Mouse (Mus musculus) right cerebral cortex, adult 18-20 months (tissue): ENCODE results near the gene Rhox4g.
"Not testable (repeated sequence)": the region's sequence is repeated elsewhere in the genome, so short reads cannot be mapped to it uniquely, and the experiment has no call there.

Experiments used
- DNase-seq: peaks from one replicate; pipeline ENCODE4 v3.0.0; 2022; ENCODE audit warnings: mixed read lengths

Rhox4g gene

DNA sequence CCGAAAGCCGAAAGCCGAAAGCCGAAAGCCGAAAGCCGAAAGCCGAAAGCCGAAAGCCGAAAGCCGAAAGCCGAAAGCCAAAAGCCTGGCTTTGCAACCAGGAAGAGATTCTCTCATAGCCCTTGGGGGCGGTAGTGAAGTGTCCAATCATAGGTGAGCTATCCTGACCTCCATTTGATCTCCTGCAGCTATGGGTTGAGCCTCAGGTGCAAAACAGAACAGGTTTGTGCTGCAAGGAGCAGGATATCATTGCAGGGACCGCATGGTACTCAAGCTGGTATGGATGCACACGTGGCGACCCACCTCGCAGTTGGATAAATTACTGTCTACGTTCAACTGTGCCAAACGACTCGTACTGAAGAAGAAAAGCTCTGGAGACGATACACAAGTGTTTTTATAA, at the start of gene Rhox4g:
Gene Rhox4g, minus strand, starts transcription at position 101 of the 400 bp plus-strand sequence.
- DNase-seq, result not testable (repeated sequence)

DNA sequence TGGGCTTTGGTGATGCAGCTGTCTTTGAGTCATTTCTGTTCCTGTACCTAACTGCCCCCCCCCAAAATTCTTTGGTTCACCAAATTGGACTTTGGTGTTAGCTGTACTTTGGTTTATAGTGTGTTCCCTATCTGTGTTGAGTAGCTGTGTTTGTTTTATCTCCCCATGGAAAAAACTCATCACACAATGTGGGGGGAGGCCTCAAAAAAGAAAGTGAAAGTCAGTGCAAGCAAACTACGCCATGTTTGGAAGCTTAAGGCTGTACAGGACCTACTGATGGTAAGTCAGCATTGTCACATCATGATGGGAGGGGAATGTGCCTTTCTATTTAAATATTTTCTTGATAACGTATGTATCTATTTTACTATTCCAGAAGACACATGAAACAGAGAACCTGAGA, 41.1 kb upstream of the Rhox4g start:
- DNase-seq, result no peak

DNA sequence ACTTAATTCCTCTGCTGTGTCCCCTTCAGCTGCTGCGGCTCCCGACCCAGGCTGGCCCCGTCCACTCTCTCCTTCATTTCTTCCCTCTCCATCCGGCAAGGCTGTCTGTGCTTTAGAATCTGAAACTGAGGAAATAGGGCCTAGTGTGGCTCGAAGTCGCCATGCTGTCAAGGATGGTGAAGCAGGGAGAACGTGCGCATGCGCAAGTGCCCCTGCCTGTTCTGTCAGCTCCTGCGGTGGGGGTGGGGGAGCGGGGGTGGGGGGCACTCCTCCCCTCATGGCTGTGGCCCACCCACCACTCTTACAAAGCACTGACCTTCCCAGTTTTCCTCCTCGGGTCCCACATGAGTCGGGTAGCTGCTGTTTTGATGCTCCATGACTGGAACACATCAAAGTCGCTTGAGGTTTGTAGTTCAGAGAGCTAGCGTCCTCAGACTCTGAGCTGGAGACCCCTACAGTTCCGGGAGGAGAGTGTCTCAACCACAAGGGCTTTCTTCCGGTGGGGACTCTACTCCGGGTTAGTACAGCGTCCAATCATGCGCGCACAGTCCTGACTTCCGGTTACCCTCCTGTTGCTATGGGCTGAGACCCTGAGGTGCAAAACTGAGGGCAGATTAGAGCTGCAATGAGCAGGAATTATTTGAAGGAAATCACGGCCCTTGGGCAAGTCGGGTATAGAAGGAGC, 32.0 kb upstream of the Rhox4g start:
- DNase-seq, result no peak

DNA sequence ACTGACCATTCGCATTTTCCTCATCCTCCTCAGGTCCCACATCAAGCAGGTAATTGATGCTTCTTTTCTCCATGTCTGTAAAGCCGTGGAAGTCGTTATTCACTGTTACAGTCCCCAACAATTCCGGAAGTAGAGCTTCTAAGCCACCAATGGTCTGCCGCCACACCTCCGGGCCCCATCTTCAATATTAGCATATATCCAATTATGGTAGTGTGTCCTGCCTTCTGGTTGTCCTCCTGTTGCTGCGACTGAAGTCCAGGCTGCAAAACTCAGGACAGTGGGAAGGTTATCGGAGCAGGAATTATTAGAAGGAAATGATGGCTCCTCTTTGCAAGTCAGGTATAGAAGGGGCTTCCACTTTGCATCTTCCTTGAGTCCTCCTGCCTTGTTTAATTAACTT, 22.1 kb upstream of the Rhox4g start, which contains the start of gene Rhox2h:
Gene Rhox2h, minus strand, starts transcription at position 101 of the 400 bp plus-strand sequence.
- DNase-seq, result not testable (repeated sequence)

DNA sequence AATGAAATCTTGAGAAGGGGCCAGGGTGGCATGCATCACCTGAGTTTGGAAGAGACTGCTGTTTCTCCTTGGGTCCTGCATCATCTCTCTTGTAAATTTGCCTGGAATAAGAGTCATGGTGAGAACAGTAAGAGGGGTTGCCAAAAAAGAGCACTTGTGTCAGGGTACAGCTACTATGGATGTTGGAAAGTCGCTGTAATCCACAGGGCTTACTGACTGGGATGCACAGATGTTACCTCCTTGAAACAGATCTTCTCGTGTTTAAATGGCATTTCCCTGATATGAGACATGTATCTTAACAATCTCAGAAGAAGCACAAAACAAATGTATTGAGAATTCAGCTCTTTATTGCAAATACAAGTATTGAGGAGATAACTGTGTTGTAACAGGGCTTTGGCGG, 17.5 kb upstream of the Rhox4g start, which contains the start of gene Rhox3h:
Gene Rhox3h, minus strand, starts transcription at position 101 of the 400 bp plus-strand sequence.
- DNase-seq, result not testable (repeated sequence)

DNA sequence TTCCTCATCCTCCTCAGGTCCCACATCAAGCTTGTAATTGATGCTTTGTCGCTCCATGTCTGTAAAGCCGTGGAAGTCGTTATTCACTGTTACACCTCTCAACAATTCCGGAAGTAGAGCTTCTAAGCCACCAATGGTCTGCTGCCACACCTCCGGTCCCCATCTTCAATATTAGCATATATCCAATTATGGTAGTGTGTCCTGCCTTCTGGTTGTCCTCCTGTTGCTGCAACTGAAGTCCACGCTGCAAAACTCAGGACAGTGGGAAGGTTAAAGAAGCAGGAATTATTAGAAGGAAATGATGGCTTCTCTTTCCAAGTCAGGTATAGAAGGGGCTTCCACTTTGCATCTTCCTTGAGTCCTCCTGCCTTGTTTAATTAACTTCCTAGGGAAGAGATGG, 7.8 kb downstream of the Rhox4g start, which contains the start of gene Rhox2g:
Gene Rhox2g, minus strand, starts transcription at position 101 of the 400 bp plus-strand sequence.
- not testable (repeated sequence) for DNase-seq

DNA sequence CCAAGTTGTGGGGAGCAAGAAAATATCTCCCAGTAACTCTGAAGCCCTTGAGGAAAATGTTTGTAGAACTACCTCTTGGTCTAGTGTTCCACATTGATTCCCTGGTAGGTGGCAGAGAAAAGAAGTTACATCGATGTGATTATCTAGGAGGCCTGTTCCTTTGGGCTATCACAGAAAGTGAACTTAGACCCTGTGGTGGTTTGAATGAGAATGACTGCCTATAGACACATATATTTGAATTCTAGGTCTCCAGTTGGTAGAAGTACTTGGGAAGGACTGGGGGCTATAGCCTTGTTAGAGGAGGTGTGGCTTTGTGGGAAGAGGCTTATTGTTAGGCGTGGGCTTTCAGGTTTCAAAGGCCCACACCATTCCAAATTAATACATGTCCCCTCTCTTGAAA, 22.6 kb downstream of the Rhox4g start, which contains the start of gene Rhox3g:
Gene Rhox3g, minus strand, starts transcription at position 101 of the 400 bp plus-strand sequence.
- not testable (repeated sequence) for DNase-seq

DNA sequence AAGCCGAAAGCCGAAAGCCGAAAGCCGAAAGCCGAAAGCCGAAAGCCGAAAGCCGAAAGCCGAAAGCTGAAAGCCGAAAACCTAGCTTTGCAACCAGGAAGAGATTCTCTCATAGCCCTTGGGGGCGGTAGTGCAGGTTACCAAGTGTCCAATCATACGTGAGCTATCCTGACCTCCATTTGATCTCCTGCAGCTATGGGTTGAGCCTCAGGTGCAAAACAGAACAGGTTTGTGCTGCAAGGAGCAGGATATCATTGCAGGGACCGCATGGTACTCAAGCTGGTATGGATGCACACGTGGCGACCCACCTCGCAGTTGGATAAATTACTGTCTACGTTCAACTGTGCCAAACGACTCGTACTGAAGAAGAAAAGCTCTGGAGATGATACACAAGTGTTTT, 43.5 kb downstream of the Rhox4g start, which contains the start of gene Rhox4f:
Gene Rhox4f, minus strand, starts transcription at position 101 of the 400 bp plus-strand sequence.
- DNase-seq, result not testable (repeated sequence)
